Mouse (Mus musculus) layer of hippocampus, adult 2 months (tissue): Measurements from ENCODE around the gene Sh3bgrl2. TPM values are rescaled to one million over a fixed set of nuclear protein-coding genes. Genes with fewer than 3 reads are reported as not detected.

Experiments
- DNase-seq, 2 experiments: peaks; one replicate each; pipeline ENCODE4 v3.0.0; 2022; ENCODE audit warnings: low spot score in 2 of 2
- H3K27ac ChIP-seq: fragments of 200-600 bp; 2 replicates; pipeline ENCODE4 v1.8.1; 2022
- H3K4me3 ChIP-seq: fragments of 200-600 bp; 2 replicates; pipeline ENCODE4 v1.8.1; 2022; ENCODE audit warnings: mild to moderate bottlenecking
- CTCF ChIP-seq: fragments of 200-600 bp; conservative IDR thresholded peaks from 2 replicates; pipeline ENCODE4 v1.8.1; 2022; ENCODE audit warnings: antibody characterized with exemption, mild to moderate bottlenecking, moderate library complexity
- total RNA-seq, 2 experiments: library from RNA; stranded (reverse); gene quantifications; 2 replicates each; pipeline ENCODE4 v1.2.3; 2021

Gene Sh3bgrl2
- total RNA-seq, 2 experiments from 2014 or later = 26.1 to 28.7 TPM

GRCm38 (mm10) chr9:83566141-83566540 lies 18.0 kb downstream of the Sh3bgrl2 start:
- no peak overlapping the region for H3K27ac ChIP-seq
- H3K4me3 ChIP-seq = no peak overlapping the region
- DNase-seq = no peak
- TF ChIP-seq CTCF = no peak

- H3K27ac ChIP-seq = no peak overlapping the region
- H3K4me3 ChIP-seq = no peak overlapping the region
- DNase-seq = no peak
- TF ChIP-seq CTCF = no peak
Observed at GRCm38 (mm10) chr9:83568125-83568524, 20.0 kb downstream of the Sh3bgrl2 start.

DNA sequence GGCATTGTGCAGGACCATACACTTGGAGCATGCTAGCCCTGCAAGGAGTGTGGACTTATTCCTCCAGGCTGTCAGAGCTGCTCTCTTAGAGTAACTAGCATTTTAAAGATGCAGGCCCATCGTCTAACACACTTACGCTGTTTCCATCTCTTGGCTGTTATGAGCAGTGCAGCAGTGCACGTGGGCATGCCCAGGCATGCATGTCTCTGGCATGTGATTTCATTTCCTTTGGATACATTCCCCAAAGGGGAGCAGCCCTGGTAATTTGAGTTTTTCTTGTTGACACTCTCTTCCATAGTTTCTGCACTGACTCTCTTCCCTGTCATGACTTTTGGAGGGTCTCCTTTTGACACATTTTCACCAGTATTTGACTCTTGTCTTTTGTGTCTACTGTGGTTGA lies 20.8 kb downstream of the Sh3bgrl2 start:
- DNase-seq = no peak
- no peak overlapping the region for H3K27ac ChIP-seq
- no peak for TF ChIP-seq CTCF
- H3K4me3 ChIP-seq = no peak overlapping the region

GRCm38 (mm10) chr9:83569898-83570297 lies 21.8 kb downstream of the Sh3bgrl2 start:
- TF ChIP-seq CTCF = no peak
- H3K27ac ChIP-seq = no peak overlapping the region
- no peak overlapping the region for H3K4me3 ChIP-seq
- no peak for DNase-seq

DNA sequence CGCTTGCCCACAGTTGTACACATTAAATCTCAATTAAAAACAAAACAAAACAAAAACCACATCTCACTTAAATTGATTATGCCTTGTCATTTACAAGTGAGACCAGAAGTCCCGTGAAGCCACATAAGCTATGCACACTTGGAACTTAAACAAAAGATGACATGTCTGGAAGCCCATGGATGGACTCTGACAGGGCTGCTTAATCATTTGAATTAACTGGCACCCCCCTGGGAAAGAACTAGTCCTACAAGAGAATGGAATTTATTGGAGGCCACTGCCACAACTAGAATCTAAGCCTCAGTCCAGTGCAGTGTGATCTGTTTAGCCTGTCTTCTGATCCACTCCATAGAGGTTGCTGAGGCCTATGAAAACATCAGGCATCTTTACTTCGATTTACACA lies 23.2 kb downstream of the Sh3bgrl2 start:
- no peak for DNase-seq
- no peak for TF ChIP-seq CTCF
- Histone ChIP-seq H3K4me3 (no peak overlapping the region), H3K27ac (no peak overlapping the region)

GRCm38 (mm10) chr9:83572326-83572725 lies 24.2 kb downstream of the Sh3bgrl2 start:
- Histone ChIP-seq H3K27ac (no peak overlapping the region), H3K4me3 (no peak overlapping the region)
- DNase-seq = no peak
- no peak for TF ChIP-seq CTCF

DNA sequence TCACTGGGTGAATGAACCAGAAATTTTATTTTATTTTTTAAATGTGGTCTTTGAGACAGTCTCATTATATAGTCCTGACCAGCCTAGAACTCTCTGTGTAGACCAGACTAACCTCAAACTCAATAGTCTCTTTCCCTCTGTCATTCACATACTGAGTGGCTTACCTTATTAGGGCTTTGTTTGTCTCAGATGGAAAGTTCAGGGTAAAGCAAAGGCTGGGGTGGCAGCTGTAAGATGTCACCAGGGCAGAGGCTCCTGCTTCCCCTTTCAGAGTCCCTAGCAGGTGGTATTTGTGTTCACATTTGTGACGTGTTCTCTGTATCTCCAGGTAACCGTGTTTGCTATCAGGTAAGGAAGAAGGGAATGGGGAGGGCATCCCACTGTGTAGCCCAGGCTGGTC lies 24.7 kb downstream of the Sh3bgrl2 start:
- TF ChIP-seq CTCF = no peak
- H3K4me3 ChIP-seq = no peak overlapping the region
- DNase-seq = no peak
- H3K27ac ChIP-seq = no peak overlapping the region

- Histone ChIP-seq H3K4me3 (no peak overlapping the region), H3K27ac (no peak overlapping the region)
- DNase-seq = no peak
- TF ChIP-seq CTCF = no peak
Observed at GRCm38 (mm10) chr9:83573588-83573987, 25.5 kb downstream of the Sh3bgrl2 start.

- H3K4me3 ChIP-seq = no peak overlapping the region
- DNase-seq = no peak
- TF ChIP-seq CTCF = no peak
Observed at GRCm38 (mm10) chr9:83575403-83575802, 27.3 kb downstream of the Sh3bgrl2 start.

GRCm38 (mm10) chr9:83576018-83576688 lies 28.0 kb downstream of the Sh3bgrl2 start:
- TF ChIP-seq CTCF = no peak
- no peak for DNase-seq
- peak overlapping the region; percentile 29; the same call in 1 of the 2 replicates for H3K27ac ChIP-seq
- no peak overlapping the region for H3K4me3 ChIP-seq

More at GRCm38 (mm10) chr9:83575403-83575802, 27.3 kb downstream of the Sh3bgrl2 start:
- H3K27ac ChIP-seq = no peak overlapping the region

DNA sequence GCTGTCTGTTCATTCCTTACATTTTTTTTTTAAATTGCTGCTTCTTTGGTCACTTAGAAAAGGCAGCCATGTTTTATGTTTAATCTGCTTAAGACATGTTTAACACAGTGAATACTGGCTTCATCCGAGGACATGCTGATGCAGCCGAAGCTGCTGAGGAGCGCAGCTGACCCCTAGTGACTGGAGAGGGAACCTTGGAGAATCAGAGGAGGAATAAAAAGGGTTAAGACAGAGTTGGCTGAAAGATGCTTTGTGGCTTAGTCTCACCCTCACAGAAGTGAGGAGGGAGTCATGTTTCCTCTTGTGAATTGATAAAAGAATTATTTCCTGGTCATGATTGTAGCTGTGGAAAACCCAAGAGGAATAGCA lies 28.5 kb downstream of the Sh3bgrl2 start:
- Histone ChIP-seq H3K4me3 (no peak overlapping the region), H3K27ac (peak overlapping the region; percentile 29; the same call in 1 of the 2 replicates)
- DNase-seq = peak in 1 of 2 experiments; percentile 42
- TF ChIP-seq CTCF = peak; percentile 80

DNA sequence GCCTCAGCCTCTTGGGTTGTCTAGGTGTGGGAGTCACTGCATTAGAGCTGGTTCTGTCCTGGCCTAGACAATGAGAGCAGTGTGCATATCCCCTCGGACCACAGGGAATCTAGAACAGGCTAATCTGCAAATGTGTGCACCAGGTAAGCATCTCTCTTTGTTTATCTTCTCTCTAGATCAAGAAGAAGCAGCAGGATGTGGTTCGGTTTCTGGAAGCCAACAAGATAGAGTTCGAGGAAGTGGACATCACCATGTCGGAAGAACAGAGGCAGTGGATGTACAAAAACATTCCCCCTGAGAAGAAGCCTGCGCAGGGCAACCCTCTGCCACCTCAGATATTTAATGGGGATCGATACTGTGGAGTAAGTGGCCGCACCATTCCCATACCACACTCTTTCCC lies 29.1 kb downstream of the Sh3bgrl2 start:
- Histone ChIP-seq H3K27ac (peak overlapping the region; percentile 43; the same call in 1 of the 2 replicates), H3K4me3 (no peak overlapping the region)
- no peak for DNase-seq
- TF ChIP-seq CTCF = no peak

- DNase-seq = no peak
- Histone ChIP-seq H3K27ac (no peak overlapping the region), H3K4me3 (no peak overlapping the region)
- TF ChIP-seq CTCF = no peak
Observed at GRCm38 (mm10) chr9:83579049-83579448, 30.9 kb downstream of the Sh3bgrl2 start.

DNA sequence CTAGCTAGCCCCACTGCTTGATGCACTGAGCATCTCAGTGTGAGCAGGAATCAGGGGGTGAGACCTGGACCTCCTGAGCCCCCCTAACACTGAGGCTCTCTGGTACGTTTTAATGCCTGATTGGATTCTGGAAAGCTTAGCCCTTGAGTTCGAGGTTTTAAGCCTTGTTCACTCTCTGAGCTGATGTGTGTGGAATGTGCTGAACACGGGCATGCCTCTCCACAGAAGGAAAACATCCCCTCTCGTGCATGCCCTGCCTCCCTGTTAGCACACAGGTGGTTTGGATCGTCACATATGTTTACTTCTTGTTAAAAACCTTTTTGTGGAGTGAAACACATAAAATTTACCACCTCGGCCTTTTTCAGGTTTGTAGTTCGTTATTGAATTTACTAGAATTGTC lies 34.6 kb downstream of the Sh3bgrl2 start:
- TF ChIP-seq CTCF = no peak
- DNase-seq = no peak
- H3K4me3 ChIP-seq = no peak overlapping the region
- no peak overlapping the region for H3K27ac ChIP-seq
